Mouse (Mus musculus): Measurements from ENCODE around the gene G0s2. TPM values are rescaled to one million over a fixed set of nuclear protein-coding genes. Genes with fewer than 3 reads are reported as not detected.

G0s2 gene
- 10 to 100 TPM; 44.8 to 57.9 TPM for total RNA-seq (2021)
- polyA plus RNA-seq (2012; rRNA removed) = 200 and 229 TPM in 2 replicates
- long read RNA-seq, transcript G0s2-201 (2 exons, 871 nt) = major isoform, 42 of 44 reads
- long read RNA-seq, partial matches to known transcripts = 2 of 44 reads
- long read RNA-seq, other reads (novel, unspliced or antisense) = 0 of 44 reads

DNA sequence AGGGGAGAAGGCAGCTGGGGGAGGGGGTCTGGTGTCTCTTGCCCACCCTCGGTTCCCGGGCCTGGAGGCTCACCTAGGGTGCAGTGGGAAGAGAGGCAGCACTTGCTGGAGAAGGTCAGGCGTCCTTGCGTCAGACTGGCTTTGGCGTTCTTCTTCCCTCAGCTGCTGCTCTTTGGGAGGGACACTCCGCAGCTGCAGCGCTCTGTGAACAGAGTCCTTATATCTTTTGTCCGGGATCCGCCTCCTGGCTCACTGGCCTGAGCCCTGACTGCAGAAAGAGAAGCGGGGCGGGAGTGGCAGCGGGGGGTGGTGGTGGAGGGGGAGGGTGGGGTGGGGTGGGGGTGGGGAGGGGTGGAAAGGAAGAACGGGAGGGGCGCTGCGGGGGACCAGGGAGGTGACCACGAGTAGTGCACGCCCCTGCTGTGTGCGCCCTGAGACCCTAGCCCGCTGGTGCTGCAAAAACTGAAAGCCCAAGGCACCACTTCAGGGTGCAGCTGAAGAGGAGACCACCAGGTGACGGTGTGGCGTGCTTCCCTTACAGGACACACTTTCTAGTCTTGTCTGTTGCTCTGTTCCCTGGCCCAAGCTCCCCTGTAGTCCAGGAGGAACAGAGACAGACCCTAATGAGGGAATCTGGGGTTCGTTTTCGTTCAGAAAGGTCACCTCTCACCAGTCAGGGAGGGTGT is at the start of gene G0s2:
Gene G0s2 (minus strand): TSS at position 302 of the 686 bp plus-strand sequence.
- peak within 1 kb of the TSS; percentile 67 for H3K4me3 ChIP-seq
- intact Hi-C loops (cut with DNase I) = loop anchor here (1.0 to 5.0 kb wide), 2 partner anchors 42 to 109 kb away; no protein-coding TSS in a partner anchor
- TF ChIP-seq CTCF (IDR thresholded peaks at IDR 0.05) (peak; percentile 60), POLR2A (IDR thresholded peaks at IDR 0.05; ENCODE audit: insufficient read depth, low read depth, low read length) (peak; percentile 100), EP300 (IDR thresholded peaks at IDR 0.05; ENCODE audit: insufficient read depth, low read depth, low read length) (peak; percentile 90)
- H3K36me3 ChIP-seq (ENCODE audit: control insufficient read depth, insufficient read depth, low read length) = peaks cover 4% of the 10 kb centered on the region; the same call in 1 of the 2 replicates
- H3K27me3 ChIP-seq (ENCODE audit: control insufficient read depth, insufficient read depth, low read length) = no peaks in the 10 kb centered on the region
- peak; percentile 87 to 91 for DNase-seq
- H3K79me2 ChIP-seq (replicated peaks; ENCODE audit: control insufficient read depth, insufficient read depth, low read length) = no peaks in the 10 kb centered on the region
- 2% methylated on average over 23 of the region's 23 CpGs for WGBS
- peaks cover 4% of the 10 kb centered on the region for H3K4me1 ChIP-seq (ENCODE audit: control insufficient read depth, insufficient read depth, low read length)
- H3K27ac ChIP-seq = peak within 1 kb of the TSS; percentile 90
- peak within 1 kb of the TSS; percentile 86 for H3K9ac ChIP-seq (ENCODE audit: low read depth, low read length)

DNA sequence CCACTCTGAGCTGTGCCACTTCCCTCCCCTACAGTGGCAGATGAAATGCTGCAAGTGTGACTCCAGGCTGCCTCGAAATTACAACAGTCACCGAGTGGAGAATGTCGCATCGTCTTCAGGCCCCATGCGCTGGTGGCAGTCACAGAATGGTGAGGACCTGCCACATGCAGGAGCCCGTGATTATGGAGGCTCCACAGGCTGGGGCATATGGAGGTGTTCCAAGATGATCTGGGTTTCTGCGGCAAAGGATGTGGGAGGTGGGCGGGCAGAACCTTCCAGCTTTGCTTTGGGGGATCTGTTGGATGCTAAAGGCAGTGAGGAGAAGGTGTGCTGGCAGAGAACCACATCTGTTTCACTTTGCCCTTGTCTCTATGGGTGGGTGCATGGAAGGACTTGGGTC is 47.4 kb upstream of the G0s2 start:
- intact Hi-C loops (cut with DNase I) = no loop called here
- Histone ChIP-seq H3K27me3 (ENCODE audit: control insufficient read depth, insufficient read depth, low read length) (no peaks in the 10 kb centered on the region), H3K4me1 (ENCODE audit: control insufficient read depth, insufficient read depth, low read length) (peaks cover 10% of the 10 kb centered on the region), H3K4me3 (no peak overlapping the region), H3K36me3 (ENCODE audit: control insufficient read depth, insufficient read depth, low read length) (no peaks in the 10 kb centered on the region; the same call in 1 of the 2 replicates), H3K27ac (no peak overlapping the region), H3K9ac (ENCODE audit: low read depth, low read length) (no peak overlapping the region), H3K79me2 (replicated peaks; ENCODE audit: control insufficient read depth, insufficient read depth, low read length) (no peaks in the 10 kb centered on the region)
- no peak for DNase-seq
- 88% methylated on average over 8 of the region's 8 CpGs for WGBS
- TF ChIP-seq CTCF (IDR thresholded peaks at IDR 0.05) (no peak), POLR2A (IDR thresholded peaks at IDR 0.05; ENCODE audit: insufficient read depth, low read depth, low read length) (no peak), EP300 (IDR thresholded peaks at IDR 0.05; ENCODE audit: insufficient read depth, low read depth, low read length) (no peak)

DNA sequence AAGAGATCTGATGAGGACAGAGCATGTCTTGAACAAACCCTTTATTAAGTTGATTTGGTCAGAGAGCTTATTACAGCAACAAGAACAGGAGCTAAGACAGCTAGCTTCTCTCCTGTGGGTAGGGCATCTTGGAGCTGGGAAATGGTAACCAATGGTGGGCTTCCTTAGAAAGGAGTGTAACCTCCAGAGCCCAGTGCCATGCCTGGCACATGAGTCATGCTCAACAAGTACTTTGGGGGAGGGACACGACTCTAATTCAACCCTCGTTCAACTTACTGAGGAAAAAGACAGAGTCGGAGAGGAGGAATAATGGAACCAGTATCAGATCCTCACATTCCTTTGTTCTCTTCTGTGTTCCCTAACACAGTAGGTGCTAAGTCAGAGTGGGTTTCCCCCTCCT is 46.7 kb upstream of the G0s2 start:
- H3K9ac ChIP-seq (ENCODE audit: low read depth, low read length) = no peak overlapping the region
- 48% methylated on average over 3 of the region's 3 CpGs for WGBS
- H3K27me3 ChIP-seq (ENCODE audit: control insufficient read depth, insufficient read depth, low read length) = no peaks in the 10 kb centered on the region
- TF ChIP-seq POLR2A (IDR thresholded peaks at IDR 0.05; ENCODE audit: insufficient read depth, low read depth, low read length) (no peak), CTCF (IDR thresholded peaks at IDR 0.05) (no peak), EP300 (IDR thresholded peaks at IDR 0.05; ENCODE audit: insufficient read depth, low read depth, low read length) (no peak)
- H3K27ac ChIP-seq = no peak overlapping the region
- no peak for DNase-seq
- intact Hi-C loops (cut with DNase I) = no loop called here
- H3K4me3 ChIP-seq = no peak overlapping the region
- no peaks in the 10 kb centered on the region for H3K79me2 ChIP-seq (replicated peaks; ENCODE audit: control insufficient read depth, insufficient read depth, low read length)
- H3K36me3 ChIP-seq (ENCODE audit: control insufficient read depth, insufficient read depth, low read length) = no peaks in the 10 kb centered on the region; the same call in 1 of the 2 replicates
- peaks cover 15% of the 10 kb centered on the region for H3K4me1 ChIP-seq (ENCODE audit: control insufficient read depth, insufficient read depth, low read length)

DNA sequence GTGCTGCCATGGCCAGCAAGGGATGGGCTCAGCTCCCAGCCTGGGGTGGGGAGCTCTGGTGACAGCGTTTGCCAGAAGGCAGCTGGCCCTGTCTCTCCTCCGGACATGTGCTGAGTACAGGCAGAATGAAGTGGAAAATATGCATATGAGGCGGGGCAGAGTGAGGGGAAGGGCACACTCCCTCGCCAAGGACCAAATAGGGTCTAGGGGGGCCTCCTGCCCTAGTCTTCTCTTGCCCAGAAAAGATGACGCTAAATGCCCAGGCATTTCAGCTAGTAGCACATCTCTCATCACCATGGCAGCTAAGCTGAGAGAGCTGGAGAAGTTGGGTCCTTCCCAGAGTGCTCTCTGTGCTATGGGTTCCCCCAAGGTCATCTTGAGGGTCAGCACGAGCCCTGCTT is 44.1 kb upstream of the G0s2 start:
- H3K27ac ChIP-seq = peak overlapping the region; percentile 89
- no peak overlapping the region for H3K9ac ChIP-seq (ENCODE audit: low read depth, low read length)
- H3K4me1 ChIP-seq (ENCODE audit: control insufficient read depth, insufficient read depth, low read length) = peaks cover 18% of the 10 kb centered on the region
- no peak overlapping the region for H3K4me3 ChIP-seq
- peak; percentile 80 to 90 for DNase-seq
- 22% methylated on average over 6 of the region's 6 CpGs for WGBS
- no peaks in the 10 kb centered on the region for H3K27me3 ChIP-seq (ENCODE audit: control insufficient read depth, insufficient read depth, low read length)
- TF ChIP-seq CTCF (IDR thresholded peaks at IDR 0.05) (no peak), POLR2A (IDR thresholded peaks at IDR 0.05; ENCODE audit: insufficient read depth, low read depth, low read length) (no peak; the same call in 1 of the 2 replicates), EP300 (IDR thresholded peaks at IDR 0.05; ENCODE audit: insufficient read depth, low read depth, low read length) (peak; percentile 92)
- intact Hi-C loops (cut with DNase I) = no loop called here
- H3K36me3 ChIP-seq (ENCODE audit: control insufficient read depth, insufficient read depth, low read length) = no peaks in the 10 kb centered on the region; the same call in 1 of the 2 replicates
- H3K79me2 ChIP-seq (replicated peaks; ENCODE audit: control insufficient read depth, insufficient read depth, low read length) = no peaks in the 10 kb centered on the region

DNA sequence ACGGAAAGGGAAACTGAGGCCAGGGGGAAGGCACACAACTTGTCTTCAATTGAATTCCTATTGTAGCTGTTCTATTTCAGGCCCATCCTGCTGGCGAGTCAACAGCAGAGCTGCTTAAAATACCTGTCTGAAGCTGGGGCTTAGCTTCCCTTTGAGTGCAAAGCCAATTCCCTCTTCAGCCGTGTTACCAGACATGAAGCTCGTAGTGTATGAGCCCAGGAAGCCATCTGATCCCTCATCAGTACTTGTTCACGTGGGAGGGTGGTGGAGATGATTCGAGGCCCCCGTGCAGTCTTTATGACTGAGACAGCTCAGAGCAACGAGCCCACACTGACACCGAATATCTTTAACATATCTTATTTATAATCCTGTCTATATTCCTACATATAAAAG is 43.3 kb upstream of the G0s2 start:
- H3K79me2 ChIP-seq (replicated peaks; ENCODE audit: control insufficient read depth, insufficient read depth, low read length) = no peaks in the 10 kb centered on the region
- intact Hi-C loops (cut with DNase I) = no loop called here
- peak in 1 of 2 experiments; percentile 47 for DNase-seq
- H3K4me1 ChIP-seq (ENCODE audit: control insufficient read depth, insufficient read depth, low read length) = peaks cover 20% of the 10 kb centered on the region
- peak overlapping the region; percentile 89 for H3K27ac ChIP-seq
- H3K36me3 ChIP-seq (ENCODE audit: control insufficient read depth, insufficient read depth, low read length) = no peaks in the 10 kb centered on the region; the same call in 1 of the 2 replicates
- H3K9ac ChIP-seq (ENCODE audit: low read depth, low read length) = 0 out of 2 replicates have a peak overlapping the region, but pooled peaks have one; percentile 1
- 39% methylated on average over 9 of the region's 9 CpGs for WGBS
- no peaks in the 10 kb centered on the region for H3K27me3 ChIP-seq (ENCODE audit: control insufficient read depth, insufficient read depth, low read length)
- H3K4me3 ChIP-seq = no peak overlapping the region
- no peak for TF ChIP-seq EP300 (IDR thresholded peaks at IDR 0.05; ENCODE audit: insufficient read depth, low read depth, low read length)
- TF ChIP-seq CTCF (IDR thresholded peaks at IDR 0.05) = no peak
- TF ChIP-seq POLR2A (IDR thresholded peaks at IDR 0.05; ENCODE audit: insufficient read depth, low read depth, low read length) = no peak
